Mouse (Mus musculus) intestine, postnatal 0 days (tissue): ENCODE data around the gene Rptor. TPM values are rescaled to one million over a fixed set of nuclear protein-coding genes. Genes with fewer than 3 reads are reported as not detected.

Source experiments
- ATAC-seq: fragments of 200-750 bp; cut with Nextera tagmentation; 2 replicates; pipeline ENCODE4 v1.8.0; 2017; ENCODE audit warnings: mild to moderate bottlenecking, moderate TSS enrichment, moderate library complexity
- H3K27ac ChIP-seq: fragments of 300-500 bp; sonication (generic); 2 replicates; pipeline ENCODE4 v1.5.1; 2014; ENCODE audit warnings: mild to moderate bottlenecking, low read depth, low read length, moderate library complexity
- H3K27me3 ChIP-seq: fragments of 300-500 bp; sonication (generic); replicated peaks from 2 replicates; pipeline ENCODE4 v1.6.1; 2014; ENCODE audit warnings: low read length, mixed read lengths; ENCODE audit not compliant: control insufficient read depth, insufficient read depth
- H3K36me3 ChIP-seq: fragments of 300-500 bp; sonication (generic); 2 replicates; pipeline ENCODE4 v1.6.1; 2014; ENCODE audit warnings: mild to moderate bottlenecking, moderate library complexity; ENCODE audit not compliant: control insufficient read depth, insufficient read depth
- H3K4me1 ChIP-seq: fragments of 300-500 bp; sonication (generic); replicated peaks from 2 replicates; pipeline ENCODE4 v1.6.1; 2014; ENCODE audit warnings: antibody characterized with exemption, low read length, mixed read lengths; ENCODE audit not compliant: control insufficient read depth, insufficient read depth
- H3K4me2 ChIP-seq: fragments of 300-500 bp; sonication (generic); replicated peaks from 2 replicates; pipeline ENCODE4 v1.6.1; 2014; ENCODE audit warnings: low read depth, mild to moderate bottlenecking, moderate library complexity
- H3K4me3 ChIP-seq: fragments of 300-500 bp; sonication (generic); 2 replicates; pipeline ENCODE4 v1.5.1; 2014; ENCODE audit warnings: low read depth, low read length
- H3K9ac ChIP-seq: fragments of 300-500 bp; sonication (generic); 2 replicates; pipeline ENCODE4 v1.6.1; 2014; ENCODE audit warnings: mild to moderate bottlenecking, low read depth, low read length
- H3K9me3 ChIP-seq: fragments of 300-500 bp; sonication (generic); 2 replicates; pipeline ENCODE4 v1.6.1; 2016; ENCODE audit warnings: mixed run types; ENCODE audit not compliant: control insufficient read depth
- CTCF ChIP-seq: sonication (generic); IDR thresholded peaks from 2 replicates; pipeline ENCODE4 v1.5.1; 2016; ENCODE audit warnings: low read depth, mild to moderate bottlenecking, control low read depth, antibody characterized with exemption, moderate library complexity
- WGBS: fragments of 180-500 bp; shearing (Covaris S2); extraction: QIAGEN DNeasy Blood & Tissue Kit; methylation state at CpG from one replicate; pipeline ENCODE4 v1.1.7; 2014; 5-methylcytosine and 5-hydroxymethylcytosine counted together
- polyA plus RNA-seq: library from polyadenylated mRNA; unstranded; fragments of >200 nt; fragmentation: Nextera tagmentation; extraction: Ambion mirVana; gene quantifications from 2 replicates; pipeline ENCODE4 v1.2.1, GENCODE M21; 2015

Rptor gene
- polyA plus RNA-seq, 1 experiment from 2014 or later: 5.1 TPM

DNA sequence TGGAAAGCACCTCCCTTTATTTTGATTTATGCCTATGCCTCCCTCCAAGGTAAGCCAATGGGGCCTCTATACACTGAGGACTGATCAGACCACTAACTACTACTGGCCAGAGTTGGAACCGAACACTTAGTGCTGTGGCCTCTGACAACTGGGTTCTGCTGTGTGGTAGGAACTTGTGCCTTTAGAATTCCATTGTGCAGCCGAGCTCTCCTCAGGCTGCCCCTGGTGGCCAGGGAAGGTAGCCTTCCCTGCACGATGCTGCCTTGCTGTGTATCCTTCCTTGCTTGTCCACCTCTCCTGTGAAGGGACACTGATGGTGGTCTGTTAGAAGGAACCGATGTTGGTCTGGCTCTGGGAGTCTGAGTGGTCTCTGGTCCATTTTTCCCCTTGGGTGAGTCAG is 167.0 kb downstream of the Rptor start:
- H3K27ac ChIP-seq: no peak overlapping the region
- TF ChIP-seq CTCF: peak; percentile 69
- H3K27me3 ChIP-seq: no peaks in the 10 kb centered on the region
- no peak overlapping the region for H3K4me3 ChIP-seq
- 72% methylated on average over 4 of the region's 4 CpGs for WGBS
- no peak for ATAC-seq
- H3K4me2 ChIP-seq: no peak overlapping the region
- no peaks in the 10 kb centered on the region for H3K9me3 ChIP-seq
- no peak overlapping the region for H3K9ac ChIP-seq
- H3K36me3 ChIP-seq: 0 out of 2 replicates have a peak, but pooled peaks cover 4% of the 10 kb centered on the region
- H3K4me1 ChIP-seq: no peaks in the 10 kb centered on the region

DNA sequence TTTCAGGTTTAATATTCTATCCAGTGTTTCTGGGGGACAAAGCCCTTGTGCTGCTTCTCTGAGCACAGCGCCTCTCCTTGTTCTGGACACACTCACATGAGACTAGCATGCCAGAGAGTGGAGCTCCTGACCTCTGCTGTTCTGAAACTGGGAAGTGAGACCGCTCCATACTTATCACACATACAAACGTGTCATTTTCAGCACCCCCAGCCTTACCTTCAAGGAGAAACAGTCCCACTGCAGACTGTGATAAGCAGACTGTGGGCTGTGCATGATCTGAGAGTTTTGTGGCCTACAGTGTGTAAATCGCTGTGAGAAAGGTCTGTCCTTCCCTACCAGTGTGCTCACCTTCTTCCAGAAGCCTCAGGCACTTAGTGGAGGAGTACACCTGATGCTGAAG is 168.3 kb downstream of the Rptor start:
- Histone ChIP-seq H3K4me2 (no peak overlapping the region), H3K9ac (no peak overlapping the region), H3K4me1 (no peaks in the 10 kb centered on the region), H3K27me3 (no peaks in the 10 kb centered on the region), H3K4me3 (no peak overlapping the region), H3K27ac (no peak overlapping the region), H3K9me3 (no peaks in the 10 kb centered on the region), H3K36me3 (0 out of 2 replicates have a peak, but pooled peaks cover 4% of the 10 kb centered on the region)
- no peak for ATAC-seq
- TF ChIP-seq CTCF: no peak
- 86% methylated on average over 4 of the region's 4 CpGs for WGBS

DNA sequence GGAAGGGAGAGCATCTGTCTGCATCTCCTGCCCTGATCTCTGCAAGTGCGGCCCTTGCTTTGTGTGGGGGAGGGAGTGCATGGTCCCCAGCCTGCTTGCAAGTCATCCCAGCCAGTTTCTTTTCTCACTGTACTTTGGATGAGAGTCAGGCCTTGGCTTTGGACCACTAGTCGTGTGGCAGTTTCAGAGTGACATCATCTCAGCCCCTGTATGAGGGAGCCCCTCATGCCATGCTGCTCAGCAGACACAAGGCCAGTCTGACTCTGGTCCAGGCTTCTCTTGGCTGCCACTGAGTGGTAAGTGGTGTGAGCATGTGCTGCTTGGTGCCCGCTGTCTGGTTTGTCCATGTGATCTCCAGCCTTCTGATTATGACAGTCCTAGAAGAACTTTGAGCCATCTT is 170.2 kb downstream of the Rptor start:
- Histone ChIP-seq H3K4me1 (no peaks in the 10 kb centered on the region), H3K4me2 (no peak overlapping the region), H3K36me3 (peaks cover 7% of the 10 kb centered on the region; the same call in 1 of the 2 replicates), H3K27ac (no peak overlapping the region), H3K9me3 (no peaks in the 10 kb centered on the region), H3K9ac (no peak overlapping the region), H3K4me3 (no peak overlapping the region), H3K27me3 (no peaks in the 10 kb centered on the region)
- 81% methylated on average over 3 of the region's 3 CpGs for WGBS
- TF ChIP-seq CTCF: no peak
- no peak for ATAC-seq

DNA sequence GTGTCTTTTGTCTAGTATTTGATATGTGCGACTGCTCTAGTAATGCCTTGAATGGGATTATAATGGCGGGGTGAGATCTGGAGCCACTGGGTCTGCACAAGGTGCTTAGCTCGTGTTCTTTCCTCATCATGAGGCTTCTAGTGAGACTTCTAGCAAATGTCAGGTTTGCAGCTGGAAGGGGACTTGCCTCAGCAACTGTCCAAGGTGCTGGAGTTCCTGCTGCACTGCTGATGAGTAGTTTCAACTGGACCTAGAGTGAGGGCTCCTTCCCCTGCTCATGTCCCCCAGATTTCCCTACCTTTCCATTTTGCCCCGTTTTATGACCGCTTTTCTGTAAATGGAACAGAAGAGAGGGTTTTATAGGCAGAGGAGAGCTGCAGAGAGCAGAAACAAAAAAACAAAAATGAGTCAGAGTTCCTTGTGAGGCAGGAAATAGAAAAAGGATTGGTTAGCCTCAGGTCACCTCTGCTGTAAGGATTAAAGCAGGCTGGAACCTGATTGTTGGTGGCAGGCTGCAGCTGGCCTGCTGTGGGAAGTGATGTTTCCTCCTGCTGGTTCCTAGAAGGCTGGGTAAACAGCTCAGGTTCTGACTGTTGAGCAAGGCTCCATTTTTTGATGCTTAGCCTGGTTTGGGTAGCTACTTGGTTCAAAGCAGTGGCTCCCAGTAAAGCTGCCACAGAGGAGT is 172.5 kb downstream of the Rptor start:
- TF ChIP-seq CTCF: no peak
- H3K4me3 ChIP-seq: no peak overlapping the region
- no peak for ATAC-seq
- no peak overlapping the region for H3K27ac ChIP-seq
- 88% methylated on average over 5 of the region's 5 CpGs for WGBS
- no peaks in the 10 kb centered on the region for H3K4me1 ChIP-seq
- no peak overlapping the region for H3K4me2 ChIP-seq
- H3K9ac ChIP-seq: no peak overlapping the region
- H3K9me3 ChIP-seq: no peaks in the 10 kb centered on the region
- peaks cover 7% of the 10 kb centered on the region; the same call in 1 of the 2 replicates for H3K36me3 ChIP-seq
- H3K27me3 ChIP-seq: no peaks in the 10 kb centered on the region

DNA sequence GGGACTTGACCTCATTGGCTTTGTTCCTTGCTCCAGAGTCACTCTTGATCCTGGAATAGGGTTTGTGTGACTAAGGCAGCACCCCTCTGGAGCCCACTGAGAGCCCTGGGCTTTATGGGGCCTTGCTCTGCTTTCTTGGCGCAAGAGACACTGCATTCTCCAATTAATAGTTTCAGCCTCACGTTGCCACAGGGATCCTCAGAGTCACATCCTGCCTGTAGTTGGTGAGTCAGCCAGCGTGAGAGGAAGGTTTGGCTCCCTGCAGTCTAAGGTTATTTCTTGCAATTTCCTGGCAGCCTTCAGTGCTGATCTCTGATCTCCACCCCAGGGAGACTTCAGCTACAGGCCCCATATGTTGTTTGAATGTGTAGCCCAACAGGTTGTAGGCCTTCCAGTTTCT is 174.5 kb downstream of the Rptor start:
- H3K9me3 ChIP-seq: no peaks in the 10 kb centered on the region
- H3K36me3 ChIP-seq: peaks cover 7% of the 10 kb centered on the region; the same call in 1 of the 2 replicates
- no peaks in the 10 kb centered on the region for H3K4me1 ChIP-seq
- no peak overlapping the region for H3K9ac ChIP-seq
- no peak overlapping the region for H3K4me2 ChIP-seq
- no peak overlapping the region for H3K4me3 ChIP-seq
- no peaks in the 10 kb centered on the region for H3K27me3 ChIP-seq
- H3K27ac ChIP-seq: no peak overlapping the region
- ATAC-seq: no peak
- TF ChIP-seq CTCF: no peak
- WGBS: 79% methylated on average over 3 of the region's 3 CpGs

DNA sequence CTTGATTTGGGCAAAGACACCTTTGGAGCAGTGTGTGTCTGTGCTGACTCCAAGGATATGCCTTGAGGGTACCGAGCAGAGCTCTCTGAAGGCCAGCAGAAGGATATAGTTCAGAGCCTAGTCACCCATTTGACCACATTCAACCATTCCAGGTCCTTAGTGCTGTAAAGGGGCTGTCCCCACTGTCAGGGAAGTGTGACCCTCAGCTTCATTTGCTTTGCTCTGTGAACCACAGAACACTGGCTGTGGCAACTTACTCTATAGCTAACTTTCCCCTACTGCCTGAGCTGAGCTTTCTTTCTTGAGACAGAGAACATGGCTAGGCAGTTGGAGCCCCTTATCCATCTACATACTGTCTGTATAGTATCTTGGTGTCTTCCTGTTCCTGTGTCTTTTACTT is 175.2 kb downstream of the Rptor start:
- Histone ChIP-seq H3K36me3 (peaks cover 7% of the 10 kb centered on the region; the same call in 1 of the 2 replicates), H3K9me3 (no peaks in the 10 kb centered on the region), H3K27ac (no peak overlapping the region), H3K27me3 (no peaks in the 10 kb centered on the region), H3K4me3 (no peak overlapping the region), H3K9ac (no peak overlapping the region), H3K4me1 (no peaks in the 10 kb centered on the region), H3K4me2 (no peak overlapping the region)
- WGBS: 97% methylated on average over 1 of the region's 1 CpGs
- TF ChIP-seq CTCF: no peak
- no peak for ATAC-seq

DNA sequence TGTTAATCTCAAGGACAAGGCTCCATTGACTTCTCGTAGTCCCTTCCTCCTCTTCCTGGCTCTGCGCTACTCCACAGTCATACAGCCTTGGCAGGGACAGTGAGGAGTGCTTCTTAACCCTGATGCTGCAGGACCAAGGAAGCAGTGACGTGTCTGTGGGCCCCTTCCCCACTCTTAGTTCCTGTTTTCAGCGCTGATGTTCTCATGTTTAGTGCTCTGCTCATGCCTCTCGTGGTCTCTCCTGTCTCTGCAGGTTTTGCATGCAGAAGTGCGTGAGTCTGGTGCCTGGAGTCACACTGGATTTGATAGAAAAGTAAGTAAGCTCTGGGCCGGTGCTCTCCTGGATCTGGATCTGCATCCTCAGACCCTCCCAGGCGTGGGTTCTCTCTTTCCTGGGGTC is 177.6 kb downstream of the Rptor start:
- no peak overlapping the region for H3K9ac ChIP-seq
- no peaks in the 10 kb centered on the region for H3K4me1 ChIP-seq
- H3K4me3 ChIP-seq: no peak overlapping the region
- no peak overlapping the region for H3K4me2 ChIP-seq
- WGBS: 90% methylated on average over 8 of the region's 8 CpGs
- no peak for TF ChIP-seq CTCF
- no peaks in the 10 kb centered on the region for H3K27me3 ChIP-seq
- no peak for ATAC-seq
- no peak overlapping the region for H3K27ac ChIP-seq
- no peaks in the 10 kb centered on the region for H3K9me3 ChIP-seq
- H3K36me3 ChIP-seq: peaks cover 10% of the 10 kb centered on the region; the same call in 1 of the 2 replicates
